Mouse (Mus musculus): ENCODE data around the gene Sox6. TPM values are rescaled to one million over a fixed set of nuclear protein-coding genes. Genes with fewer than 3 reads are reported as not detected.
"Not testable (repeated sequence)": the region's sequence is repeated elsewhere in the genome, so short reads cannot be mapped to it uniquely, and the experiment has no call there.

Sox6 gene
- total RNA-seq (2021), result 100 to 1,000 TPM; 111 to 116 TPM
- long read RNA-seq, experiment 1, partial matches to known transcripts, result 4 of 29 reads
- long read RNA-seq, experiment 1, other reads (novel, unspliced or antisense), result 25 of 29 reads
- long read RNA-seq, experiment 2, partial matches to known transcripts, result 7 of 28 reads
- long read RNA-seq, experiment 2, other reads (novel, unspliced or antisense), result 21 of 28 reads

DNA sequence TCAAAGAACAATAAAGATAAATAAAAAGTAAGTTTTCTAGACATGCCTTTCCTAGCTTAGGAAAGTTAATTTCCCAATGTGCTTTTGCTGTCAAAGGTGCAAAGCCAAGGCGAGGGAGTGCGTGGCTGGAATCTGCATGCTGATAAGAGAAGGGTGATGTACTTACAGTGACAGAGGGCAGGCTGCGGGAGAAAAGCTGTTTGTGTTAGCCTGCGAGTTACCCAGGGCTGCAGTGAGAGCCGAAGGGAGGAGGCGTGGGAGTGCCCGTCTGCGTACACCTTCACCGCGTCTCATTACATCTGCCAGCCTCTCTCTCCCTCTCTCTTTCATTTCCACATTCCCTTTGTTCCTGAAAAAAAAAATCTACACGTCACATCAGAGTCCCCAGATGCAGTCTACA is at the start of gene Sox6:
Gene Sox6 (minus strand): TSS at position 286 of the 400 bp plus-strand sequence.
- no peak for DNase-seq

DNA sequence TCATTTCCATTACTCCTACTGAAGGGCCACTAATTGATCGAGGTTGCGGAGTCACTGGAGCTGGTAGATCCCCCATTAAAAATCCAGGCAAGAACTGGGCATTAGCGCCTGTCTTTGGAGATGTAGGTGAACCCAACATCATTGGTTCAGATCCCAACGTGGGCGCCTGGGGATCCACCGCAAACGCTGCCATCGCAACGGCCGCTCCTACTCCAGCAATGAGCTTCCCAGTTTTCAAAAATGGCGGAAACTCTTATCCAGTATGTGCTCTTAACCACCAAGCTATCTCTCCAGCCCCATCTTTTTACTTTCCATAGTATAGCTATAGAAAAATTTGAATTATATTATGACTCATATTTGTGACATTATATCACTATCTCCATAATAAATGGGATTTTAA is 45.8 kb upstream of the Sox6 start, which contains the start of gene Gm4353:
Gene Gm4353 (minus strand): TSS at position 270 of the 400 bp plus-strand sequence.
- intact Hi-C loops (cut with DNase I; ENCODE audit: low total_unique reads); DNase-seq: not testable (repeated sequence)

More for the DNA sequence above, at the start of gene Sox6:
- intact Hi-C loops (cut with DNase I; ENCODE audit: low total_unique reads), result loop anchor here (5.0 to 10.0 kb wide), 2 partner anchors 671 to 1114 kb away; no protein-coding TSS in a partner anchor

DNA sequence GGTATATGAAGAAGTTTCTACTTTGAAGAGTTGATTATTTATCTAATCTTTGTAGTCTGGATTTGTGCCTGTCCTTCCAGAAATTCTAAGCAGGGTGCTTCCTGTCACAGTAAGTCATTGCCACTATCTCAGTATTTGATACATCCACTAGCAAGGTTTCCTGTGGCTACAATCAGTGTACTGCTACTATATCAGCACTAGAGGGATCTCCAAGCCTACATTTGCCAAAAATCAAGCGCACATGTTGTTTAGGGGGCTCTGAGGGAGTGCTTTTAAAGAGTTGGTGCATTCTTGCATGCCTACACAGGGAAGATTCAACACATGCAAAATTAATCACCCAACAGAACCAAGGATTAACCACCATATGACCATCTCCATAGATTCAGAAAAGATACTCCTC is 22.1 kb upstream of the Sox6 start:
- DNase-seq, result no peak
- intact Hi-C loops (cut with DNase I; ENCODE audit: low total_unique reads), result no loop called here

DNA sequence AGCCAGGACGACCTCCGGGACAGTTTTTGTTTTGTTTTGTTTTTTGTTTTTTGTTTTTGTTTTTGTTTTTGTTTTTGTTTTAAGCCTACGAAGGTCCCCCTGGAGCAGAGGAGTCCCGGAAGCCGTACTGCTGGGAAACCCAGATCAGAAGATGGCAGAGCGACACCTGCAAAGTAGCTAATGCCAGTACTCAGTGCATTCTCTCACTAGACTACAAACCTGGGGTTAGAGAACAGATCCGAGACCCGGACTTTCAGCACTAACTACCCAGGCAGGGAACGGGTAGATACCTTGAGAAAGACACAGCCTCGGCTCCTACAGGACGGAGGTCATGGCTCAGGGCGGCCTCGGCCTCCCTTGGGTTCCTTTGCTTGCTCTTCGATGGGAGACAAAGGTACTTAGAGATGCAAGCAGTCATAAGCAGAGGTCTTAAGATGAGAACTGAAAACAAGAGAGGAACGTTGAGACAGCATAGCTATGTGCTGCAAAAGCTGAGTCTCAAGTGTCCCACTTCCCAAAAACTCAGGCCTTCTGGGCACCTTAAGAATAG is 1.9 kb upstream of the Sox6 start:
- intact Hi-C loops (cut with DNase I; ENCODE audit: low total_unique reads), result loop anchor here (2.0 kb wide), 1 partner anchor 826 kb away; no protein-coding TSS in a partner anchor

DNA sequence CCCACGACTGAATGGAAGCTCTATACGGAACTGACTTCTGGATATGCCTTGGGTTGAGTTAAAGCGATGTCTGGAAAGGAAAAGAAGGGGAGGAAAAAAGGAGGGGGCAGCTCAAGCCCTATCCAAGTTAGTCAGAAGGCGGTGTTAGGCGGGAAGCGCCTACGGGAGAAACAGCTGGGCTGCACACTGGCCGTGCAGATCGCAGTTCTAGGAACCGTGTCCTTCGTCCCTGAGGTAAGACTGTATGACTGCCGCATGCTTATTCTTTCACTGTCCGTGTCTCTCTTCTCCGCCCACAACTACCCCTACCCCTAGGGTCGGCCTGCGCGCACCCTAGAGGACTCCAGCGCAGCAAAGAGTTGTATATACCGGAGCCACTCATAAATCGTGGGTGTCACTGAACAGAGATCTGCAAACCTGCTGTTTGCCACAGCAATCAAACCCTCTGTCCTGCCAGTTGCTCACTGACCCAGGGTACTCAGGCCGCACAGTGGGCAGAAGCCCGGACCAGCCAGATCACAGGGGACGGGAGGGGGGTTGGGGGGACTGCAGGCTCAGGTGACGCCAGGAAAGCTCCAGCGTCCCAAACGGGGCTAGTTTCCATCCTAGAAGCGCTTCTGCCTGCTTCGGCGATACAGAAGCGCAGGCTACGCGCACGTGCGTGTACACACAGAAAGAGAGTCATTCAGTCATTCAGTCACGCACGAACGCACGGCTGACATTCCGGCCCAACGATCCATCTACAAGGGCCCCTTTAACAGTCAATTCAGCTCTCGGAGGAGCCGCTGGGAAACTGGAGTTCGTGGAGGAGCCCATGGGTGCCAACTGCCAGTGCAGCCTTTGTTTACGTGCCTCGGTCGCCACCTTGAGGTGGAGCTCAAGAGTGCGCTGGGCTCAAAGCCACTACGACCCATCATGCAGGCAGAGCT is 1.2 kb upstream of the Sox6 start:
- intact Hi-C loops (cut with DNase I; ENCODE audit: low total_unique reads), result loop anchor here (2.0 to 10.0 kb wide), 3 partner anchors 673 to 1115 kb away; no protein-coding TSS in a partner anchor
- peak; percentile 80 for DNase-seq

More for the DNA sequence above, 1.9 kb upstream of the Sox6 start:
- DNase-seq, result no peak

DNA sequence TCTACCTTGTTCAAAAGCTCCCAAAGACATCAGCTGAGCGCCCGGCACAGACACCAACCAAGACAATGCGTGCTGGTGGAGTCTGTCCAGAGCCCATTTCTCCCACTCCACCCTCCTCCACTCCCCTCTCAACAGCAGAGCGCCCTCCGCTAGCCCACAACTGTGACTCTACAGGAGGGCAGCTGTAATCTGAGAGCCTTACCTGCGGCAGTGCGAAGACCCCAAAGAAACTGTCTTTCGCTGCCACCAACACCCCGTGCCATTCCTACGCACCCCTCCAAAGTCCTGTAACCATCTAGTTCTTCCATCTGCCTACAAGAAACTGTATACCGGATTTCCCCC is 571 bp upstream of the Sox6 start, which contains the start of gene 1110004F10Rik:
Gene 1110004F10Rik (plus strand): TSS at position 202 of the 342 bp plus-strand sequence.
- DNase-seq, result no peak
- intact Hi-C loops (cut with DNase I; ENCODE audit: low total_unique reads), result loop anchor here (5.0 to 10.0 kb wide), 2 partner anchors 672 to 1114 kb away; no protein-coding TSS in a partner anchor

DNA sequence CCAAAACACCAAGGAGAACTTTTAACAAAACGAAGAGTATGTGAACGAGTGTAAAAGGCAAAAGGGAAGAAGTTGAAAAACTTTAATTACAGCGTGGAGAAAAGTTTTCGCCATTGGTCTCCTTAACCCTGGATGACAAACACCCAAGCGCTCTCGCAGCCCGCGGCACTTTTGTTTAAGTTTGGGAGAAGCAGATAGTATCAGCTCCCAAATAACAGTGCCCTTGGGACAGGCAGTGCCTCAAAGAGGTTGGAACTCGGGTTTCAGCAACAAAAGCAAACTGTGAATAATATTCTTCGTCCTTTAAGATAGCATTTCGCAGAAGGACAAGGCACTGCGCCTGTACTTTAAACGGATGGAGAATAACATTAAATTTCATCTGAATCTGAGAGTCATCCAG is 572 bp downstream of the Sox6 start:
- intact Hi-C loops (cut with DNase I; ENCODE audit: low total_unique reads), result loop anchor here (5.0 to 10.0 kb wide), 2 partner anchors 671 to 1113 kb away; no protein-coding TSS in a partner anchor
- no peak for DNase-seq

DNA sequence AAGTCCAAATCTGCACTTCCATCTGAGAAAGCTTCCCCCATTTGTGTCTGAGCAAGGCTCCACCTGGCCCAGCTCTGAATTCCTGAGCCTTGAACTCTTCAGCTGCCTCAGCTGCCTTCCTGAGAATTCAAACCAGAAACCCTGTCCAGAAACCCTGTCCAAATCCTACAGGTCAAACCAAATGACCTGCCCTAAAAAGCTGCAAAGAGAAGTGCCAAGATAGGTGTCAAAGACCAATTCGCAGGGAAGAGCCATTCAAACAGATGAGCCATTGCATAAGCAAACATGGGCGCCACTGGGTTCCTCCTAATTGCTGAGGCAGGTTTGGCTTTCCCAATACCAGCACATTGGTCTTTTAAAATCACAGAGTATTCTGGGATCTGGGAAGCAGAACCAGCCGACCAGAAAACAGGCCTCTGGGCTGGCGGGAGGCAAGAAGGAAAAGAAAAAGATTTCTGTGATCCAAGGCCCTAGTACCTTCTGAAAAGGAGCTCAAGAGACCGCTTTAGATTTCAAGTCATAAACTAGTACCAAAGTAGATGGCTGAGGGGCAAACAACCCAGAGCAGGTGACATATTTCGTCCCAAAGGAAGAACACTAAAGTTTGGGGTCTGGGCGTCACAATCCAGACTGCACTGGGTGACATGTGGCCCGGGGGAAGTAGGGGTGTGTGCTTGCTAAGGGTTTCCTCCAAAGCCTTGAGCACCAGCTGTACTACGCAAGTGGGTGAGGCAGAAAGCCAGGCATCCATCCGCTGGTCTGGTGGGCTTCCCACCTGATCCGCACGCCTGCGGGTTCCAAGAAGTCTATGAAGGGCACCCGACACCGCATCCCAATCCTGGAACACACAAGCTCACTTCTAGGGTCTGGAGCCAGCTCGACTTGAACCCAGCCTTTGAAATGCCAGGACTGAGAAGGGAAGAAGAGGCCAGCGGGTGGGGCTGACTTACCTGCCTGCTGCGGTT is 1.7 kb downstream of the Sox6 start:
- DNase-seq, result no peak

DNA sequence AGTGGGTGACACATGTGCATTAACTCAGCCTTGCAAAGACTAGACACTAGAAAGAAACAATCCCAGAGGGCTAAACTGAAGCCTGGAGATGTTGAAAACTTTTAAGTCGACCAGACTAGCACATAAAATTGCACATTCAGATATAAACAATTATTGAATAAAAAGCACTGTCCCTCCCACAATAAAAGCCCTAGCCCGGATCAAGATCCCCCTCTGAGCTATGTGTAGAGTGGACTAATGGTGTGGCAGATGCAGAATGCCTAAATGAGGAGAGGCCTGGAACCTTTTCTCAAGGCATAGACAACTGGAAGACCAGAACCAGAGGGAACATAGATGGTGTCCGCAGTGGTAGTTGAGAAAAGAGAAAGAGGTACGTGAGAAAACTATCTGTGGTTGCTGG is 3.1 kb downstream of the Sox6 start:
- intact Hi-C loops (cut with DNase I; ENCODE audit: low total_unique reads), result loop anchor here (5.0 to 10.0 kb wide), 2 partner anchors 668 to 1111 kb away; no protein-coding TSS in a partner anchor
- DNase-seq, result no peak

More for the DNA sequence above, 1.7 kb downstream of the Sox6 start:
- intact Hi-C loops (cut with DNase I; ENCODE audit: low total_unique reads), result loop anchor here (5.0 to 10.0 kb wide), 2 partner anchors 670 to 1112 kb away; no protein-coding TSS in a partner anchor

DNA sequence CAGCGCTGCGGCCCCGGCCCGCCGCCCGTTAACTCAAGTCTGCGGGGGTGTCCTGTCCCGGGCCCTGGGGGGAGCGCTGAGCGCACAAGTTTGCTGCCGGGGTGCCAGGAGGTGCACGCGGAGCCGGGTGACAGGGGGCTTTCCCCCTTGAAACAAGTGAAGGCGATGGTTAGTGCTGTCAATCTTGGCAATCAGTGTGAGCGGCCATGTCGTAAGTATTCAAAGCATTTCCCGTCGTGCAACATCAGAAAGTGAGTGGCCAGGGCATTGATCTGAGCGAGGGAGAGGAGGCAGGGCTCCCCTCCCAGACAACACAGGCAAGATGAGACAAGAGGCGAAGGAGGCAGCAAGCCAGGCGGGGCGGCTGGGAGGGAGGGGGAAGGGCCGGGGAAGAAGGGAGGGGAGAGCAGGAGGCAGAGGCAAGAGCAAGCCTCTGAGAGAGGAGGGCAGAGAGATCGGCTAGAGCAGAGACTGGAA is 4.3 kb downstream of the Sox6 start:
- DNase-seq, result peak; percentile 74
- intact Hi-C loops (cut with DNase I; ENCODE audit: low total_unique reads), result loop anchor here (10.0 kb wide), 1 partner anchor 1110 kb away; no protein-coding TSS in a partner anchor

DNA sequence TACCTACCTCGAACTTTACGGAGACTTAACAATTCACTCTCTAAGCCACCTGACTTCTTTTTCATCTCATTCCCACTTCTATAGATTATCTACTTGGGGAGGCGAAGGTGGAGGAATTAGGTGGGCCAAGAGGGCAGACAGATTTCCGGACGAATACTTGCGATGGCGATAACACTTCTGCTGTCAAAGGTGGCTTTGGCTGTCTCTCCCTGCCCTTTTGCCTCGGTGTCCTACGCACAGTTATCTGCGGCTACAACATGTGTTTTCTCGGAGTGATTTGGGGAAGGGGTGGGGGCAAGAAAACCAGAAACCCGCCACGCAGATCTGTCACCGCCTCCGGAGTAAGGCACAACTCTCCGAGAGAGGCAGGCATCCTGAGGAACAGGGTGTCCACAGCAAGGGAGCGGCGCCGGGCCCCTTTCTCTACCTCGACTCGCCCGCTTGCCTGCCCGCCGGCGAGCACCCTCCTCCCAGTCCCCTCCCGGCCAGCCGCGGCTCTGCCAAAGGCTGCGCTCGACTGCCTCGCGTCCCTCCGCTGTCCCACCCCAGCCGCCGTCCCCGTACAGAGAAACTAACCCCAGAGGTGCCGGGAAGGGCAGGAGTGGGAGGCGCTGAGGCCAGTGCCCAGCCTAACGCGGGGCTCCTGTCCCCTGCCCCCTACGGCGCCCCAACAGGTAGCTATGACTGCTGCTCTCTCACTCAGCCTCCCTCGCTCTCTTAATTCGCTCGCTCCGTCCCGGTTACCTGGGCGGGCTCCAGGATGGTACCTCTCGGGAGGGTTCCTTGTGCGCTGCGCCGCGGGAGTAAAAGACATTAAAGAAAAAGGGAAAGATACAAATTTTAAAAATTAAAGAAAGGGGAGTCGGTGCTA is 5.0 kb downstream of the Sox6 start:
- intact Hi-C loops (cut with DNase I; ENCODE audit: low total_unique reads), result loop anchor here (10.0 kb wide), 1 partner anchor 1109 kb away; no protein-coding TSS in a partner anchor
- peak; percentile 85 for DNase-seq

DNA sequence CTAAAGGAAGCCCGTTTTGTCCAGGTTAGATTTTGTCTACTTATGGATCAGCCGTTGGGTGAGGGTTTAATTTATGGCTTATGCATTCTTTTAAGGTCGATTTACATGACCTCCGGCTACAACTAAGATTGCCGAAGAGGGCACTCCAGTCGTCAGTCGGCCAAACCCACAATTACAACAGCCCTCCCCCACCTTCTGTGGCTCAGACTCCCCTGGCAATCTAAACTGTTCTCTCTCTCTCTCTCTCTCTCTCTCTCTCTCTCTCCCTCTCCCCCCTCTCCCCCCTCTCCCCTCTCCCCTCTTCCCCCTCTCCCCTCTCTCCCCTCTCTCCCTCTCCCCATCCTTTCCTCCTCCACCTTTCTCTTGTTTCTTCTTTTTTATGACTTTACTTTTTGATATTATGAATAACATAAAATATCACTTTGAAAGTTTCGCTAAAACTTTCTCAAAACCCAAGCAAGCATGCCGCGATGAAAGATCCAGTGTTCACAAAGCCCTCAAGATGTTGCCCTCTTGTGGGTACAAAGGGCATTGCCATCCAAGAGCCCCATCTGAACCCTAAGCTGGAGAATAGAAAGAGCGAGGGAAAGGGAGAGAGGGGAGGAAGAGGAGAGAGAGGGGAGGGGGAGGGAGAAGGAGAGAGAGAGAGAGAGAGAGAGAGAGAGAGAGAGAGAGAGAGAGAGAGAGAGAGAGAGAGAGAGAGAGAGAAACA is 5.8 kb downstream of the Sox6 start:
- DNase-seq, result peak; percentile 76
- intact Hi-C loops (cut with DNase I; ENCODE audit: low total_unique reads), result loop anchor here (10.0 kb wide), 1 partner anchor 1108 kb away; no protein-coding TSS in a partner anchor

DNA sequence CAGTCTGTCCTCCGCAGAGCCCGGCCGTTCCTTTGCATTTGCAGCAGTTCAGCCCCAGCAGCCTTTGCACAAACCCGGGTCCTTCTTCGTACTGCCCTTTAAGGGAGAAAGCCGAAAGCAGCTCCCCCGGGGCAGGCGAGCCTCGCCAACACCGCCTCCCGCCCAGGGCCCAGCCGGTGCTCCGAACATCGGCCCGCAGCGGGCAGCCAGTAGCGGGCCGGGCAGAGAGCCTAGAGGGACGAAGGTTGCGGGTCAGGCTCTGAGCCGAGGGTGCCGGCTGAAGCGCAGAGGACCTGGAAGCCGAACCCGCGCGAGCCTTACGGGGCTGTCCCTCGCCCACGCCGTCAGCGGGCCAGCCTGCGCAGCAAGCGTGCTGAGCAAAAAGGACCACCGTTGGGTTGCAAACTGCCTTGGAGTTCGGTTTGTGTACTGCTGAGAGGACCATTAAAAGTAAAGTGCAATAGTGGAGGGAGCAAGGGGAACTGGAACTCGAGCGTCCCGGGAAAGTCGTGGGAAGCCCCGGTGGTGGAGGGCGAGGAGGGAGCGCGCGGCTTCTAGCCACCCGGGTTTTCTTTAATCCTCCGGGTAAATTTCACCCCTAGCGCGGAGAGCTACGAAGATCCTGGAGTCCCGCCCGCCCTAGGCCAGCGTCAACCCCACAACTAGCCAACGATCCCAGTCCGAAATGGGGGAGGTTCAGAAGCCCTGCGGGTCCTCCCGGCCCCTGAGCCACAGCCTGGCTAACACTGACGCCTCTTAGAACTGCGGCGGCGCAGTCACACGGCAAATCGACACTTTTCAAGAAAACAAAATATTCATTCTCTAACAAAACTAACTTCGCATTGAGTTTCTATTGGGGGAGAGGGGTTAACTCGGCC is 6.6 kb downstream of the Sox6 start:
- DNase-seq, result peak; percentile 76
- intact Hi-C loops (cut with DNase I; ENCODE audit: low total_unique reads), result loop anchor here (10.0 kb wide), 1 partner anchor 1107 kb away; no protein-coding TSS in a partner anchor

DNA sequence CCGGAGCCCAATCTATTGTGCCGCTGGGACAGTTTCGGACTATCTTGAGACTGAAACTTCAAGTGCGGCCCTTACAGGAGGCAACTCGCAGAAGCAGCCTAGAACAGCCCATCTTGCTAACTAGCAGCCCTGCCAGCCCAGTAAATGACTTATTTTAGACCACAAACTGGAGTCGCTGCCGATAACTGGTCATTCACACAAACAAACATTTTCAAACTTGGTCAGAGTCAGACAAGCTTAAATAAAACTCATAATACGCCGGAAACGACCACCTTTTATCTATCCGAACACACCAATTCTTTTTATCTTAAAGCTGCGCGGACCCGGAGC is 7.2 kb downstream of the Sox6 start:
- no peak for DNase-seq
- intact Hi-C loops (cut with DNase I; ENCODE audit: low total_unique reads), result loop anchor here (10.0 kb wide), 1 partner anchor 1107 kb away; no protein-coding TSS in a partner anchor

DNA sequence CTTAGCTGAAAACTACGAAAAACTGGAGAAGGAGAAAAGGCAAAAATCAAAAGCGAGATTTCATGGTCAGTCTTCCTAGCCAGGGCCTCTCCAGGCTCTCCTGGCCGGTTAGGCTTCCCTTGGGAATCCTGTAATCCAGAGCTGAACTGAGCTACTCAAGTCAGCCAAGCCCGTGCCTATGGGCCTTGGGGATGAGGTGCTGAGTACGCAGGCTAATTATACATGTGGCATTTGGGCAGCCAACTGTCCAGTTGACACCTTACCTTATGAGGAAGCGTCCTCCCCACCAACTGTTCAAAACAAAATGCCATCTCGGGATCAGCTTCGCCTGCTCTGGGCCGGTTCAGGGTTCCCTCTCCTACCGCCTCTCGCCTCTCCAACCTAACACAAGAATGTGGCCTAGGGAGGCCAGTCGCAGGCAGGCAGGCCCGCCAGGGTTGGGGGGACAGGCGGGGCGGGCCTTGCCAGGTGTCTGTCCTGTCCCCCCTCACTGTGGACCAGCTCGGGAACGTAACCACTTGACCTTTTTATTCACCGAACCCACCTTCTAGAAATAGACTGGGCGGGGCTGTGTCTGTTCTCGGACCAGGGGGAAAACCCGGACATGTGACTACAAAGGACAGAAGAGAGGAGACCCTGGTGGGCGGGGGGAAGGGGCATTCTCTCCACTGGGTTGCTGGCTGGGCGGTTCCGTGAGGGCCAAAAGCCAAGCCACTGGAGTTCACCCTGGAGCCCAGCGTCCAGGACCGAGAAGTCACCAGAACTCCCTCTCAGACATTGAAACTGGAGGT is 7.8 kb downstream of the Sox6 start:
- intact Hi-C loops (cut with DNase I; ENCODE audit: low total_unique reads), result loop anchor here (10.0 kb wide), 1 partner anchor 1106 kb away; no protein-coding TSS in a partner anchor
- DNase-seq, result peak; percentile 76
